8 mouse cellular contexts compared by ENCODE assay signal in the genomic region with DNA sequence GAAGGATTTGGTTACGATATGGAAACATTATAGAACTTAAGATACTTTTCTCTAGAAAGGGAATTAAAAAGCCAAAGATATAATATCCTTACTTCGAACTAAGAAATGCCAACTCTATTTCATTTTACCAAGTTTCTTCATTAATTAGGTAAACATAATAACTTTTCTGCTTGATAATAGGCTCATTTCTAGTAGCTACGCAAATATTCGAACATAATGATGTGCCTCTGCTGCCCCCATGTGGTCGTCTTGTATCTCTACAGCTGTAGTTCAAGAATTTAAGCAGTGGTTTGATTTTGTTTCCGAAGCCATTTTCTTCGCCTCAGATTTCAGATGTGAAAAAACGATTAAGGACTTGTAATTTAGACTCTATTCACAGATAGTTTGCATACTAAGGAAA. TPM values are rescaled to one million over a fixed set of nuclear protein-coding genes. Genes with fewer than 3 reads are reported as not detected.
A peak's percentile ranks its signal among the peaks of the same experiment; 100 is the strongest.
DNase-seq lines count a peak whose midpoint lies in the region.

No protein-coding gene starts in this region.

- DNase-seq in gastrocnemius, adult 18-20 months (ENCODE audit: low spot score): peak; percentile 79
- DNase-seq in gastrocnemius, adult 8-10 months (ENCODE audit: low spot score in 2 of 2): no peak
- peak; percentile 75 for DNase-seq in MN1 (ENCODE audit: low spot score)
- peak; percentile 88 to 89 for DNase-seq in cerebellum, postnatal 10 days
- DNase-seq in gastrocnemius, postnatal 25 days: peak; percentile 53
- peak; percentile 72 for DNase-seq in kidney, postnatal 25 days
- DNase-seq in lung, postnatal 10 days: peak; percentile 87
- peak; percentile 92 for DNase-seq in right cerebral cortex, postnatal 4 days

RNA-seq across cellular contexts. Expression of a gene that starts 28.8 kb away (rescaled TPM):
- total RNA-seq in gastrocnemius, adult 18-20 months (2021): 10 to 100 TPM; 16.4 to 19.8 TPM
- total RNA-seq in gastrocnemius, adult 8-10 months (2022): 10 to 100 TPM; 11.2 to 18.9 (median 17.2) TPM
- total RNA-seq in gastrocnemius, postnatal 25 days (2021): 10 to 100 TPM; 11.3 to 16.0 TPM

Comparison
In these comparisons a context has a peak if more than half of its experiments do, and no peak if none do; other contexts are left out.
1. DNase-seq: peak in gastrocnemius, adult 18-20 months (single experiment), MN1 (single experiment), cerebellum, postnatal 10 days (2 of 2), gastrocnemius, postnatal 25 days (single experiment), kidney, postnatal 25 days (2 of 2), lung, postnatal 10 days (single experiment) and right cerebral cortex, postnatal 4 days (single experiment); none in gastrocnemius, adult 8-10 months (0 of 2).